Mouse (Mus musculus) CH12.LX (cell line): ENCODE measurements at regions not wholly inside any gene's neighbourhood (a gene's known extent, or its start where the extent isn't known, plus 50 kb on each side); places are given as distances from the start of the nearest gene placed in this dataset.

Experiments used
- CTCF ChIP-seq, 2 experiments: IDR thresholded peaks in 1 of 2; conservative IDR thresholded peaks in 1 of 2; 2 replicates each; pipeline ENCODE4 v1.5.1; 2011 to 2012; ENCODE audit warnings: low read depth in 2 of 2, low read length in 2 of 2, improper control_type of control experiment in 1 of 2, inconsistent platforms in 1 of 2, mild to moderate bottlenecking in 1 of 2, moderate library complexity in 1 of 2
- POLR2A ChIP-seq: IDR thresholded peaks from 2 replicates; pipeline ENCODE4 v1.6.1; 2011; ENCODE audit warnings: low read depth, mild to moderate bottlenecking, improper control_type of control experiment, low read length
- UBTF ChIP-seq: IDR thresholded peaks from 2 replicates; pipeline ENCODE4 v1.6.1; 2012; ENCODE audit warnings: low read depth, mild to moderate bottlenecking, inconsistent platforms, low read length, improper control_type of control experiment, moderate library complexity
- ZKSCAN1 ChIP-seq: IDR thresholded peaks from 2 replicates; pipeline ENCODE4 v1.6.1; 2012; ENCODE audit warnings: low read depth, inconsistent platforms, low read length, improper control_type of control experiment, borderline replicate concordance
- ZNF384 ChIP-seq: IDR thresholded peaks from 2 replicates; pipeline ENCODE4 v1.6.1; 2012; ENCODE audit warnings: low read depth, low read length, improper control_type of control experiment, inconsistent platforms

DNA sequence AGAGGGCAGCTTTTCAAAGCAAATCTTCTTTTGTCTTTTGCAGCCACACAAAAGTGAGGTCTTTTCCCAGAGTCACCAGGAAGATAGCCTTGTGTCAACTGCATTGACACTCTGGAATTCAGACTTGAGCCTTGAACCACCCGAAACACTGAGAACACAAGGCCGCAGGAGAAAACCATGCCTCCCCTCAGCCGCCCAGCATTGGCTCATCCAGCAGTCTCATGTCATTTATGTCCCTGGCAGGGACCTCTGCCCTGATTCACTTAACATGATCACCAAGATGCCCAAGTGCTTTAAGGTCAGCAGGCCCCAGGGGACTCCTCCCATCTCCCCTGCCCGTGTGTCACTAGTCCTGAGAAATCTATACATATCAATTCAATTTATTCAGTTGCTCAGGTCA lies 173.1 kb upstream of the Kdm8 start:
- TF ChIP-seq CTCF (conservative IDR thresholded peaks at IDR 0.05 in 1 of 2, IDR thresholded peaks at IDR 0.05 in 1 of 2; ENCODE audit: low read depth in 2 of 2, low read length in 2 of 2) (no peak), UBTF (no peak), ZNF384 (no peak), POLR2A (no peak), ZKSCAN1 (no peak)
